In genomic region chr7:96203812-96204560, GRCm38 (mm10) we compare ENCODE assay signal across 13 mouse cellular contexts. TPM values are rescaled to one million over a fixed set of nuclear protein-coding genes. Genes with fewer than 3 reads are reported as not detected.
"Had no signal": no experiment of that assay in that cellular context is flagged by ENCODE, and none has a peak within 500 bp of the region (broad histone marks: within the 10 kb centered on the region; RNA-seq: fewer than 3 reads in every experiment).

No protein-coding gene starts in this region.

- ATAC-seq: midbrain, embryonic 16.5 days had no signal

- H3K4me2 ChIP-seq: liver, embryonic 13.5 days; midbrain, embryonic 12.5 days had no signal

- H3K4me1 ChIP-seq: liver, embryonic 13.5 days had no signal

- H3K27ac ChIP-seq: kidney, postnatal 0 days; left cerebral cortex, adult 2 months; liver, embryonic 13.5 days; midbrain, embryonic 12.5 days had no signal

- H3K36me3 ChIP-seq: liver, embryonic 13.5 days; midbrain, embryonic 12.5 days had no signal

- H3K9me3 ChIP-seq: liver, embryonic 13.5 days; midbrain, embryonic 12.5 days had no signal

- DNase-seq: kidney, postnatal 25 days; layer of hippocampus, postnatal 36 days; liver, embryonic 13.5 days; lung, adult 2 months; lung, postnatal 14 days; lung, postnatal 4 days; thymus, adult 18-20 months; thymus, postnatal 36 days had no signal

- H3K9ac ChIP-seq: liver, embryonic 13.5 days; midbrain, embryonic 12.5 days had no signal

- H3K4me3 ChIP-seq: left cerebral cortex, adult 2 months; liver, embryonic 13.5 days; midbrain, embryonic 12.5 days had no signal

RNA-seq across cellular contexts. Expression of gene Tenm4, which starts 32.9 kb away (rescaled TPM):
- total RNA-seq: megakaryocyte progenitor cell, adult 5-6 weeks had no signal
